Mouse (Mus musculus): ENCODE results near the gene Il15ra.
A peak's percentile ranks its signal among the peaks of the same experiment; 100 is the strongest.

Gene Il15ra

GRCm38 (mm10) chr2:11712483-11712990, 7.4 kb downstream of the Il15ra start:
- no peak for DNase-seq

DNA sequence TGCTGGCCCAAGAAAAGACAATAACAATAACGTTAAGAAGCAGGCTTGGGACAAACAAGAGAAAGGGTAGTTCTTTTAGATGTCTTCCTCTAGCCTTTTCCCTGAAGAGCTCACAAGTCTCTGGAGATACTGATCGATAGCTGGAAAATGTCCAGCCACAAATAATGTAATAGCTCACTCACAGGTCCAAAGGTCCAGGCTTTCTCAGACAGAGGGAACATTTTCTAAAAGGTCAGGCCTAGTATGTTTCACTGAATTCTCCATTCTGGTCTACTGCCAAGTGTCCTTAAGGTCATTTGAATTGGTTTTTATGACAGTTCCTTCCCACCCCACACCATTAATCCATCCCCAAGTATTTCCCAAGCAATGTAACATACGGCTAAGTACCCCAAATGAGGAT, 7.9 kb downstream of the Il15ra start:
- no peak for DNase-seq

DNA sequence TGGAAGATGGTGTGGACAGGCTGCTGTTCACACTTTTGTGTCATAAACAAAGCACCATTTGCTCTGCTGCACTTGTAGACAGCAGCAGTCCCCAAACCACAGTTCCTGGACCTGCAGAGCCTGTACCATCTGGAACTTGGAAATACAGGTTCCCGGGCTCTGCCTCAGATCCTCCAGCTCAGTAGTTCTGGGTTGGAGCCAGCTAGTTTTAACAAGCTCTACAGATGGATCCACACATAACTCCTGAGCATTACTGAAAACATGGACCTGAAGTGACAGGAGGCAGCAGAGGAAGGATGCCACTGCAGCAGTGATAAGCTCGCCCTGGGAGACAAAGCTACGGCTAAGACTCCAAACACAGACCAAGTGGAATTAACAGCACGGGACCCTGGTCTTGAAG, 9.4 kb downstream of the Il15ra start:
- no peak for DNase-seq

DNA sequence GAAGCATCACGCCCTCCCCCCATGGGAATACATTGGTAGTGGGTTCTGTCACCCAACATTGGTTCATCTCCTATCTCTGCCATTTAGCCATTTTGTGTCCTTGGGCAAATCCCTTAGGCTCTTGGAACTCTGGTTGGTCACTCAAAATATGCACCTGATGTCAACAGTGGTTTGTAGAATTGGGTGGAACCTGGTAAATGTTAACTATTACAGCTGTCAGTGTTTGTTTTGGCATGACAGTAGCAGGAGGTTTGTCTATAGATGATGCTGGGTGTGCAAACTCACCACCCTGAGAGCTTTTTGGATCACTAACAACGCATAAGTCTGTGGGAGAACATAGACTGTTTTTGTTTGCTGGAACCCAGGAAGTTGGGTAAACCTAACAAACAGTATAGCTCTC, 13.5 kb downstream of the Il15ra start:
- DNase-seq = no peak

DNA sequence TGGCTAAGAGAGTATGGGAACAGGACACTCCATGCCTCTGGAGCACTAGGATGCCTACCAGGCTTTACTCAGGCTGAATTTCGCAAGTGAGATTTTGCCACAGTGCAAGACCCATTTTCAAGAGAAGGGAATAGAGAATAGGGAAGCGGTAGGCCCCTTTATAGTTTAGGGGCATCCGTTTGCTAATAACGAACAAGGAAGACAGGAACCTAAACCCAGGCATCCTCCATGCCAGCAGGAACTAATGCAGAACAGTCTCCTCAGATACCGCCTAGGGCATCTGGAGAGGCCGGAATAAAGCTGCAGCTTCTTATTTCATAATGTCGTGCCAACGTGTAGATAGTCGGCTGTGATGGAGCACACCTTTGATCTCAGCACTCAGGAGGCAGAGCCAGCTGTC, 17.5 kb downstream of the Il15ra start:
- no peak for DNase-seq

DNA sequence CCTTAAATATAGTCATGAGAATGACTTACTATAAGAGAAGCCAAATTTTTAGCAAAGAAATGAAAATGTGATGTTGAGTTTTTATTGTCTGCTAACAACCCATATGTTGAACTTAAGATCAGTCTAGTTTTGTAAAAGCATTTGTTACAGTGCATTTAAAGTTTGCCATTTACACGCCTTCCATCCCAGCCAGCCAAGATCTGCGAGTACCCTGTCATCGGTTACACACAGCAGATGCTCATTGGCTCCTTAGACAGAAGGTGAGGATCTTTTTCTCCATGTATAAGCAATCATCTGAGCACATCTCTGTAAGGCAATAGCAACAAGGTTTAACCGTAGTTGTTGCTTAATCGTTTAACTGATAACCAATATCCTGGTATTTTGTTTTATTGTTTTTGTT, 22.5 kb downstream of the Il15ra start:
- no peak for DNase-seq

DNA sequence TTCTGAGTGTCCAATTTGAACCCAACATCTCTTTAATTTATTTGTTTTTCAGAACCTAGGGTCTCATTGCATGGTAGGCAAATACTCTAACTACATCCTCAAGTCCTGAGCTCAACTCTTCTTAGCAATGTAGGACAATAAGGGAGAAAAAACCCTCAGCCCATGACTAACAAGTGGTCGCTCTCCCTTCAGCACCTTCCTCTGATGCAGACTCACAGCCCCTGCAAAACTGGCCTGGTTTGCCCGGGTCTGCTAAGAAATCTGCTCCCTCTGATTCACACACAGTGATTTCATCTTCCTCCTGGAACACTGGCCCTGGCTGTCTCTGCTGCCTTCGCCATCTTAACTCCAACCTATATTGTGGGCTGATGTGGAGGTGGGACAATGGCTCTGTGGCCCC, 24.0 kb downstream of the Il15ra start:
- DNase-seq = no peak

- no peak for DNase-seq
Observed at GRCm38 (mm10) chr2:11732978-11733377, 27.9 kb downstream of the Il15ra start.

DNA sequence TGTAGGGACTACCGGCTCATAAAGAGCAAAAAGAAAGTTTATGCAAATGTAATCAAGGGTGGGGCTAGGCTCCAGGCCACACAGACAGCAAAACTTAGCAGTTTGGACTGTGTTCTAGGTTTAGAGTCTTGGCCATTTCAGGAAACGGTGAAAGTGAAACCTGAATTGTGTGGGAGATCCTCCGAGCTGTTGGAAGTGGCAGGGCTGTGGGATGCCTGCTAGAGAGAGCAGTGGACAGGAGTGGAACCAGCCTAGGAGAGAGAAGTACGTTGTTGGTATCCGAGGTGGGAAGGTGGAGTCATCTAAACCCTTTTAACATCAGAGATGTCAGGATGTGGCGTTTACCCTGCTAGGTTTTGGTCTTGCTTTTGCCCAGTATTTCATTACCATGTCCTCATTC, 30.8 kb downstream of the Il15ra start:
- no peak for DNase-seq

DNA sequence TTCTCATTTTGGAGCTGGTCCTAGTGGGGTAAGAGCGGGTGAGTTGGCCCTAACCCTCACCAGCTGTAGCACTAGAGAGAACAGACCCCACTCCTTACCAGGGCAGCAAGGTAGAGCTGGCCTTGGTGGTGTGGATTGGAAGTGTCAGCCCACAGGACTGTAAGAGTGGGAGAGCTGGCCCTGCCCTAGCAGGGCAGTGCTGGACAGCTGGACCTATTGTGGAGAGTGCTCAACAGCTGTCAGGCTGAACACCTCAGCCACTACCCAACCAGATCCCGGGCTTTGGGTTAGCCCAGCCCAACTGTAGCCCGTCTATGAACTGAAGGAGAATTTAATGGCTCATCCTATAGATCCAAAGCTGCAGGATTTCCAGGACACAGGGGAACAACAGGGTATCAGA, 33.7 kb downstream of the Il15ra start:
- DNase-seq = no peak

GRCm38 (mm10) chr2:11739516-11740051, 34.5 kb downstream of the Il15ra start:
- DNase-seq = peak; percentile 21

DNA sequence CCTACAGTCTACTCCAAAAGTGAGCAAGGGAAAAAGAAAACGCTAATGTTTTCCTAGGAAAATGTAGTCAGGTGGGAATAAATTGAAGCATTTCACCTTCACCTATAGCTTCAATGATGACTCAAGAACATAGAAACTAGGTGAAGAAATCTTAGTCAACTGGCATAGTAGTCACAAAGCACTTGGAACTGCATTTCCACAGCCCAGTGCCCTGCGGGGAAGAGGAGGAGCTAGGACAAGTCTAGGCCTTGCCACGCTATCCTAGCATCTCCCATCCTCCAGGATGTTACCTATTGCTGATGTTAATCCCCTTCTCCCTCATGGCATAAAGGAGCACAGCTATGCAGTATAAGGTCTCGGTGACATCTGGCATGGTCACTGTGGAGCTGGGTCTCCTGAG, 57.5 kb downstream of the Il15ra start:
- no peak for DNase-seq

DNA sequence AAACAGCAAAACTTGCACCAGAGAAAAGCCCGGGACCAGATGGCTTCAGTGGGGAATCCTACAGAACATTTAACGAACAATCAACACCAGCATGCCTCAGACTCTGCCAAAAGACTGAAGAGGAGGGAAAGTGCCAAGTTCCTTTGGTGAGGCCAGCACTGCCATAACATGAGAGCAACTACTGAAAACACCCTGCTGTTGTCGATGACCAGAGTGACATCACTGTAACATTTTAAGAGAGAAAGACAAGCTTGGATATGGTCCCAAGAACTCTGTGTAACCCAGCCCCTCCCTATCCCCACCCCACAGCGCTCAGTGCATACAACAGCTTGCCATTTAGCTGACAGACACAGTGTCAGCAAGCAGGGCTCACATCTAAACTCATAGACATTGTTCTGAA, 60.6 kb downstream of the Il15ra start:
- DNase-seq = peak; percentile 8

- no peak for DNase-seq
Observed at GRCm38 (mm10) chr2:11766485-11767160, 61.5 kb downstream of the Il15ra start.

- no peak for DNase-seq
Observed at GRCm38 (mm10) chr2:11767161-11767545, 62.1 kb downstream of the Il15ra start.

DNA sequence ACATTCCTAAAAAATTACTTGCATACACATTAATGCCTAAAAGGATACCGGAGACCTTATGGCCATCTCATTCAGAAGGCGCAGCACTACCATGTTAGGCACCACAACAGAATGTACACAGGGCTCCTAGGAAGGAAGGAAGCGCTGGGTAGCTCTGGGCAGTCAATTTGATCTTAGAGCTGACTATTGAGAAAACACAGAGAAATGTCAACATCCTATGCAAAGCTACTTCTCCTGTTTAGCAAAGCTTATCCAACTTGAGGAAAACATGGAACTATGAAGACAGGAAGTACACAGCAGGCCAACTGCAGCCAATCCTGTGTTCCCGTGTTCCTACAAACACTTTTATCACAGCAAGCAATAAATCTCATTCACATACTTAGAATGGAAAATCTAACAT, 66.6 kb downstream of the Il15ra start:
- no peak for DNase-seq

GRCm38 (mm10) chr2:11772401-11772800, 67.3 kb downstream of the Il15ra start:
- no peak for DNase-seq

GRCm38 (mm10) chr2:11774426-11774825, 69.3 kb downstream of the Il15ra start:
- no peak for DNase-seq

DNA sequence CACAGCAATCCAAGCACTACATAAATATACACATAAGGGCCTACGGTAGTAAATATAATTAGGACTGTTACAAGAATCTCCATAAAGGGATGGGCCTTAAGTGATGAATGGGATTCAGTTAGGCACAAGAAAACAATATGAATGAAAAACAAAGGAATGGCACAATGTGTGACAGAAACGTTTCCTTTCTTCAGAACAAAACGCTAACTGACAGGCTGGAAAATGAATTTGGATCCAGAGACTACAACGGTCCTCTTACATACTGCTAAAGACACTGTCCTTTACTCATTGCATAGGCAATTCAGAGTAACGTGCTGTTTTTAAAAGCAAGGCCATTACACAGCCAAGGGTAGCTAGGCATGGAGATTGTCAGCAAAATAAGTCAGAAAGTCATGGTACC, 70.0 kb downstream of the Il15ra start:
- DNase-seq = no peak

GRCm38 (mm10) chr2:11776415-11776814, 71.3 kb downstream of the Il15ra start:
- DNase-seq = no peak

GRCm38 (mm10) chr2:11777091-11778068, 72.3 kb downstream of the Il15ra start, which contains the start of the genes Fbh1 and Ankrd16:
Gene Fbh1, minus strand, starts transcription at chr2:11777582.
Gene Ankrd16, plus strand, starts transcription at chr2:11777876.
- DNase-seq = peak; percentile 100

DNA sequence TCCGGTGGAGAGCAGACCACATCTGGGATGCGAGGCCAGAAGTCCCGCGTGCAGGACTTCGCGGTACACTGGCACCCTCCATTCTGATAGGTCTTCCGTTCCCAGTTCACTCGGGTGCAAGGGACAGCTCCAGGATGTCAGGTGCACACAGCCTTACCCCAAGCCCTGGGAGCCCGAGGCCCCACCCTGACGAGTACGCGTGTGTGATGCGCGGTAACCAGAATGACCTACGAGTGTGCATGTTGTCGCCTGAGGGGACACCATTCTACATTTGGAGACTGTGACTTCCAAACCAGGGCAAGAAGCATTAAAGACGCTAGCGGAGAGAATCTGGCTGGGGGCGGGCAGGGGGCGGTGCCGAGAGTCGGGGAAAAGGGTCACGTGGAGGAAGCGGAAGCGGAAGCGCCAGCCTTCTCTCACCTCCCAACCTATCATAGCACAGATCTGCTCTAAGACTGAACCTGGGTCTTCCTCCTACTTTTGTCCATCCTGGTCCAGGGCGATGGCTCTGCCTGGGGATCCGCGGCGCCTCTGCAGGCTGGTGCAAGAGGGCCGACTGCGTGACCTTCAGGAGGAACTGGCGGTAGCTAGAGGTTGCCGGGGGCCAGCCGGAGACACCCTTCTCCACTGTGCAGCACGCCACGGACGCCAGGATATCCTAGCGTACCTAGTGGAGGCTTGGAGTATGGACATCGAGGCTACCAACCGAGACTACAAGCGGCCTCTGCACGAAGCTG, 73.2 kb downstream of the Il15ra start:
- peak; percentile 90 for DNase-seq
